Mouse (Mus musculus): Measurements from ENCODE around the gene Stard3. TPM values are rescaled to one million over a fixed set of nuclear protein-coding genes. Genes with fewer than 3 reads are reported as not detected.

Stard3 gene
- total and polyA plus RNA-seq, 3 experiments: 31.7 to 39.6 (median 33.9) TPM

GRCm38 (mm10) chr11:98384216-98384615 lies 26.0 kb downstream of the Stard3 start:
- H3K9me3 ChIP-seq (replicated peaks; ENCODE audit: low read length): no peaks in the 10 kb centered on the region
- H3K79me2 ChIP-seq (replicated peaks; ENCODE audit: control insufficient read depth, extremely low read depth, insufficient read depth, poor library complexity, severe bottlenecking): no peaks in the 10 kb centered on the region
- no peak overlapping the region for H3K9ac ChIP-seq (ENCODE audit: insufficient read depth, low read depth)
- in situ Hi-C loops (cut with MboI; ENCODE audit: low pct_ligation_motif_present, low pct_unique_long_range_greater_than_20kb, low sequenced_read_pairs): no loop called here
- peaks cover 7% of the 10 kb centered on the region for H3K27me3 ChIP-seq (replicated peaks)
- TF ChIP-seq RAD21 (IDR thresholded peaks at IDR 0.05; ENCODE audit: low read depth, low read length): no peak
- TF ChIP-seq HCFC1 (IDR thresholded peaks at IDR 0.05; ENCODE audit: low read depth, low read length): no peak
- TF ChIP-seq MEF2A (IDR thresholded peaks at IDR 0.05; ENCODE audit: borderline replicate concordance, low read depth, low read length): no peak
- TF ChIP-seq USF1 (IDR thresholded peaks at IDR 0.05; ENCODE audit: low read depth, low read length): no peak
- peaks cover 0 to 3% of the 10 kb centered on the region in 2 experiments; a peak in 2 of 4 replicates for H3K4me1 ChIP-seq (ENCODE audit: control insufficient read depth in 1 of 2, insufficient read depth in 2 of 2)
- no peak overlapping the region for H3K4me2 ChIP-seq (ENCODE audit: insufficient read depth, low read depth, poor library complexity, severe bottlenecking)
- H3K4me3 ChIP-seq (replicated peaks in 1 of 3; ENCODE audit: low read depth in 2 of 3, low read length in 2 of 3, poor library complexity in 1 of 3): no peak overlapping the region
- dilution Hi-C loops (cut with MboI; ENCODE audit: extremely low pct_ligation_motif_present, extremely low pct_unique_long_range_greater_than_20kb, low sequenced_read_pairs): no loop called here
- H3K27ac ChIP-seq (ENCODE audit: insufficient read depth, low read depth): no peak overlapping the region
- no peak for DNase-seq (ENCODE audit: extremely low read depth)
- peaks cover 15 to 37% of the 10 kb centered on the region in 2 experiments for H3K36me3 ChIP-seq (replicated peaks in 1 of 2; ENCODE audit: control insufficient read depth in 1 of 2, insufficient read depth in 1 of 2, low read length in 1 of 2)

DNA sequence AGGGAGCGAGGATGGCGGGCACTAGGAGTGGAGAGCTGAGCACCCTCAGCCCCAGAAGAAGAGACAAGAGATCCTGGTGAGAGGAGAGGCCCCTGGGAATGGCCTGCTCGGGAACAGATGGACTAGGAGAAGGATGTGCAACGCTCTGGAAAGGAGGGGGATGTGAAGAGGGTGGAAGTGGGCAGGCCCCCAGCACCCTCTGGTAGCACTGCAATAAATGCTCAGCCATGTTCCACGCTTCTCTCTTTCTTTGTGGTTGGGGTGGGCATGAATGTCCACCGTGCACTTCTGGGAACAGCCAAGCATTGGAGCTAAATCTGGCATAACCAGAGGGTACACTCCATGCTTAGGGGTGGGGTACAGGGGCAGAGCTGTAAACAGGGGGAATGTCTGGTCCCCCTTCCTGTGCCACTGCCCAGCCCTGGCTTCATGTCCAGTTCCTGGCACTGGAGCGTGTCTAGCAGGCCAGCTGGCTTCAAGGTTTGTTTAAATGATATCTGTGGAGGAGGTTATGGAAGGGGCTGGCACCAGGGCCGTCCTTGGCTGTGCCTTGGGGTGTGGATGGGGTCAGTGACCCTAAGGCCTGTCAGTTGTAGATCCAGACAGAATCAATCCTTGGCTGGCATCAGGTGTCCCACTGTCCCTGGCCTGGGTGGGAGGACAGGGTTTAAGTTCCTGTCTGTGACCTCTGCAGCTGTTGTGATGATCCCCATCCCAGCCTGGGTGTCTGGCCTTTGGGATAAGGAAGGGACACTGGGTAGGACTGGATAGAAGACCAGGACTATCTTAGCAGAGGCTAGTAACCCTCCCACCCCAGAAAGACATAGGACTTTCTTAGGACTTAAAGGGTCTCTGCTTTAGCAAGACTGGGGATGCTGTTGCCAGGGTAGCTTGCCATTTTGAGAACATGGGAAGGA lies 26.8 kb downstream of the Stard3 start:
- H3K9ac ChIP-seq (ENCODE audit: insufficient read depth, low read depth): no peak overlapping the region
- H3K27me3 ChIP-seq (replicated peaks): peaks cover 7% of the 10 kb centered on the region
- no peak for TF ChIP-seq USF1 (IDR thresholded peaks at IDR 0.05; ENCODE audit: low read depth, low read length)
- no peak for TF ChIP-seq POLR2A (IDR thresholded peaks at IDR 0.05; ENCODE audit: low read depth, low read length)
- no peak for TF ChIP-seq ETS1 (conservative IDR thresholded peaks at IDR 0.05; ENCODE audit: low read depth, low read length)
- TF ChIP-seq E2F4 (IDR thresholded peaks at IDR 0.05; ENCODE audit: insufficient replicate concordance, low read depth, low read length): no peak
- TF ChIP-seq POLR2AphosphoS2 (IDR thresholded peaks at IDR 0.05; ENCODE audit: low read depth, low read length): no peak
- TF ChIP-seq MXI1 (IDR thresholded peaks at IDR 0.05; ENCODE audit: low read depth, low read length): no peak
- no peak for TF ChIP-seq ELF1 (IDR thresholded peaks at IDR 0.05; ENCODE audit: low read depth, low read length)
- TF ChIP-seq SMC3 (IDR thresholded peaks at IDR 0.05; ENCODE audit: low read depth, low read length): no peak
- no peaks in the 10 kb centered on the region for H3K9me3 ChIP-seq (replicated peaks; ENCODE audit: low read length)
- peaks cover 0 to 10% of the 10 kb centered on the region in 2 experiments; a peak in 2 of 4 replicates for H3K4me1 ChIP-seq (ENCODE audit: control insufficient read depth in 1 of 2, insufficient read depth in 2 of 2)
- dilution Hi-C loops (cut with MboI; ENCODE audit: extremely low pct_ligation_motif_present, extremely low pct_unique_long_range_greater_than_20kb, low sequenced_read_pairs) (no loop called here), in situ Hi-C loops (cut with MboI; ENCODE audit: low pct_ligation_motif_present, low pct_unique_long_range_greater_than_20kb, low sequenced_read_pairs) (no loop called here)
- no peak overlapping the region for H3K4me3 ChIP-seq (replicated peaks in 1 of 3; ENCODE audit: low read depth in 2 of 3, low read length in 2 of 3, poor library complexity in 1 of 3)
- peaks cover 8 to 30% of the 10 kb centered on the region in 2 experiments for H3K36me3 ChIP-seq (replicated peaks in 1 of 2; ENCODE audit: control insufficient read depth in 1 of 2, insufficient read depth in 1 of 2, low read length in 1 of 2)
- no peaks in the 10 kb centered on the region for H3K79me2 ChIP-seq (replicated peaks; ENCODE audit: control insufficient read depth, extremely low read depth, insufficient read depth, poor library complexity, severe bottlenecking)
- no peak overlapping the region for H3K27ac ChIP-seq (ENCODE audit: insufficient read depth, low read depth)
- DNase-seq (ENCODE audit: extremely low read depth): no peak
- no peak overlapping the region for H3K4me2 ChIP-seq (ENCODE audit: insufficient read depth, low read depth, poor library complexity, severe bottlenecking)

Measured in CH12.LX (cell line).